Mouse (Mus musculus) liver, embryonic 14.5 days (tissue): Measurements from ENCODE around the gene A730071L15Rik. TPM values are rescaled to one million over a fixed set of nuclear protein-coding genes. Genes with fewer than 3 reads are reported as not detected.

ENCODE experiments used
- ATAC-seq: fragments of 200-750 bp; cut with Nextera tagmentation; 2 replicates; pipeline ENCODE4 v1.8.0; 2017; ENCODE audit warnings: moderate number of reproducible peaks, mild to moderate bottlenecking, moderate library complexity; ENCODE audit not compliant: insufficient read depth
- DNase-seq, 3 experiments: peaks; one replicate each; pipeline ENCODE4 v3.0.0-alpha.2; 2012 to 2013; ENCODE audit warnings: low read depth in 3 of 3, low spot score in 3 of 3
- H3K27ac ChIP-seq: fragments of 300-500 bp; sonication (generic); 2 replicates; pipeline ENCODE4 v1.5.1; 2014; ENCODE audit warnings: moderate library complexity, mild to moderate bottlenecking, control low read depth, inconsistent platforms
- H3K27me3 ChIP-seq: fragments of 300-500 bp; sonication (generic); 2 replicates; pipeline ENCODE4 v1.6.1; 2014; ENCODE audit warnings: mild to moderate bottlenecking, low read length, moderate library complexity; ENCODE audit not compliant: control insufficient read depth, insufficient read depth
- H3K36me3 ChIP-seq: fragments of 300-500 bp; sonication (generic); replicated peaks from 2 replicates; pipeline ENCODE4 v1.6.1; 2014; ENCODE audit warnings: low read depth; ENCODE audit not compliant: control insufficient read depth, insufficient read depth
- H3K4me1 ChIP-seq, 2 experiments: fragments of 200-500 bp in 1 of 2; fragments of 300-500 bp in 1 of 2; sonication (generic) in 1 of 2; replicated peaks; 2 replicates each; pipeline ENCODE4 v1.6.1; 2012 to 2014; ENCODE audit warnings: antibody characterized with exemption in 1 of 2, inconsistent platforms in 1 of 2, low read length in 1 of 2; ENCODE audit not compliant: control insufficient read depth in 2 of 2, insufficient read depth in 2 of 2
- H3K4me2 ChIP-seq: fragments of 300-500 bp; sonication (generic); 2 replicates; pipeline ENCODE4 v1.6.1; 2014; ENCODE audit warnings: low read depth, mild to moderate bottlenecking, control low read depth, moderate library complexity
- H3K4me3 ChIP-seq, 2 experiments: fragments of 200-500 bp in 1 of 2; fragments of 300-500 bp in 1 of 2; sonication (generic) in 1 of 2; 2 replicates each; pipeline ENCODE4 v1.5.1; 2012 to 2014; ENCODE audit warnings: low read depth in 2 of 2, low read length in 2 of 2, mild to moderate bottlenecking in 2 of 2, control low read depth in 1 of 2, inconsistent platforms in 1 of 2, moderate library complexity in 1 of 2; ENCODE audit not compliant: insufficient read depth in 1 of 2
- H3K9ac ChIP-seq: fragments of 300-500 bp; sonication (generic); replicated peaks from 2 replicates; pipeline ENCODE4 v1.6.1; 2014; ENCODE audit warnings: mild to moderate bottlenecking, control low read depth, moderate library complexity
- H3K9me3 ChIP-seq: fragments of 300-500 bp; sonication (generic); 2 replicates; pipeline ENCODE4 v1.6.1; 2016; ENCODE audit warnings: low read length, mixed read lengths; ENCODE audit not compliant: control insufficient read depth
- CTCF ChIP-seq: IDR thresholded peaks from 2 replicates; pipeline ENCODE4 v1.5.1; 2016; ENCODE audit warnings: antibody characterized with exemption, low read depth, control low read depth
- EP300 ChIP-seq: IDR thresholded peaks from 2 replicates; pipeline ENCODE4 v1.6.1; 2016; ENCODE audit warnings: antibody characterized with exemption, low read depth
- WGBS: fragments of 180-500 bp; shearing (Covaris S2); extraction: QIAGEN DNeasy Blood & Tissue Kit; methylation state at CpG from one replicate; pipeline ENCODE4 v1.1.7; 2014; ENCODE audit not compliant: insufficient replicate concordance; 5-methylcytosine and 5-hydroxymethylcytosine counted together
- polyA plus RNA-seq, 2 experiments: library from polyadenylated mRNA; depleted of rRNA in 1 of 2; stranded (reverse) in 1 of 2; unstranded in 1 of 2; fragments of >200 nt; fragmentation: Nextera tagmentation in 1 of 2; extraction: Ambion mirVana in 1 of 2; gene quantifications; 2 replicates each; pipeline versions ENCODE4 v1.2.1 to v1.2.3; 2012 to 2014

A730071L15Rik gene
- polyA plus RNA-seq, 2 experiments = 0.04 TPM; not detected in 1

DNA sequence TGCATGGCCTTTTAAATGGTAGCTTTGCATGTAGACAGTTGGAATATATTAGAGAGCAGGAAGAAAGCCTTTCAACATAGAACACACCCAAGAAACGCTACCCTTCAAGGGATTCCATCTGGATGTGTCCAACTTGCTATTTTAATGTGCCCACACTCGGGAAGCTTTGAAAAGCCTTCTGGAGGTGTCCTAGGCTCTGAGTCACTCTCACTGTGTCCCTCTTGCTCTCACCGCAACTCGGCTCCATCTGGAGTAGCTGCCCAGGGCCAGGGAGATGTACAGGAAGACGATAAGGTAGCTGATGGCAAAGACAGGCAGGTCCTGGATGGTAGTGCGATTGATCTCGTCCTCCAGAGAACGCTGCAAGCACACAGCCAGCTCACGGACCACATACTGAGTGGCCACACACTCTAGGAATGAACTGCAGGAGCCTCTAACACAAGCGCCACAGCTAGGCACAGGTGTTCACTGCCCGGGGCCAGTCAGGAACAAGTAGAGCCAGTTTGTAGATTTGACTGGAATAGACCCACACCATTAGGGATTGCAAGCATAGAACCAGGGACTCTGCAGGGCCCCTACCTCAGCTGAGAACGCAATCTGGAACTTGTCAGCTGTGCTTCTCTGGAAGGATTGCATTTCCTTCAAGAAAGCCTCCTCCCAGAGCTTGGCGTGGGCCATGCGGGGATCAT, 24.9 kb downstream of the A730071L15Rik start:
- DNase-seq = no peak
- no peak for TF ChIP-seq EP300
- TF ChIP-seq CTCF = no peak
- no peaks in the 10 kb centered on the region for H3K36me3 ChIP-seq
- H3K4me3 ChIP-seq = no peak overlapping the region
- H3K27ac ChIP-seq = no peak overlapping the region
- no peak overlapping the region for H3K4me2 ChIP-seq
- no peaks in the 10 kb centered on the region for H3K27me3 ChIP-seq
- no peak overlapping the region for H3K9ac ChIP-seq
- H3K9me3 ChIP-seq = no peaks in the 10 kb centered on the region
- no peak for ATAC-seq
- H3K4me1 ChIP-seq = no peaks in the 10 kb centered on the region
- 64% methylated on average over 14 of the region's 14 CpGs for WGBS

DNA sequence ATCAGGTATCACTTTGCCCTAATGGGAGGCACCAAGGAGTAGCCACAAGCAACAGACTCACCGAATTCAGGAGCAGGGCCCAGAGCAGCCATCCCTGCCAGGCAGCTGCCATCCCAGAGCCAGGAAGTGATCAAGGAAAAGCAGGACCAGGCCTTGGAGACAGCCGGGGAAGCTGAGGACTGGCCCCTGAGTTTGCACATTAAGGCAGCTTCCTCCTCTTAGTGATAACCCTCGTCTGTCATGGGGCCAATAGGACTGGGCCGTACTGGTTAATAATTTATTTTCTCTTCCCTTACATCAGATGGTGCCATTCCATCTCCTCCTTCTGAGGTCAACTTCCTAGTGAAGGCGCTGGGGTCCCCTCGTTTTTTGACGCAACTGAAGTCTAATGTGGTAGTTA, 30.2 kb downstream of the A730071L15Rik start, which contains the start of gene Npc1l1:
Gene Npc1l1 (minus strand): TSS at position 132 of the 400 bp plus-strand sequence.
- WGBS = 62% methylated on average over 7 of the region's 7 CpGs
- no peaks in the 10 kb centered on the region for H3K36me3 ChIP-seq
- no peaks in the 10 kb centered on the region for H3K27me3 ChIP-seq
- no peaks in the 10 kb centered on the region for H3K4me1 ChIP-seq
- TF ChIP-seq EP300 = no peak
- no peak within 1 kb of the TSS for H3K27ac ChIP-seq
- H3K4me2 ChIP-seq = no peak within 1 kb of the TSS
- no peak within 1 kb of the TSS for H3K4me3 ChIP-seq
- no peaks in the 10 kb centered on the region; the same call in 1 of the 2 replicates for H3K9me3 ChIP-seq
- no peak for ATAC-seq
- H3K9ac ChIP-seq = no peak within 1 kb of the TSS
- no peak for DNase-seq

DNA sequence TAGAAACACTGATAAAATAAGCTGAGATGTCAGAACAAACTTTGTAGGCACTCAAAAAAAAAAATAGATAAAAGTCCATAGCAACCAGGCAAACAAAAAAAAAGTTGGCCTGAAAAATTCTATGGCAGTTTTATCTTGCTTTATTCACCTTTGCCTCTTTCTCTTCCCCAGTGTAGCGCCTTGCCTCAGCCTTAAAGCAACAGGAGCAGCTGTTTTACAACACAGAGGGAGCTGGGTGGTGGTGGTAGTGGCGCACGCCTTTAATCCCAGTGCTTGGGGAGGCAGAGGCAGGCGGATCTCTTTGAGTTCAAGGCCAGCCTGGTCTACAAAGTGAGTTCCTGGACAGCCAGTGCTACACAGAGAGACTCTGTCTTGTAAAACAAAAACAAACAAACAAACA, 33.2 kb downstream of the A730071L15Rik start:
- Histone ChIP-seq H3K9ac (no peak overlapping the region), H3K27me3 (no peaks in the 10 kb centered on the region), H3K4me2 (no peak overlapping the region), H3K4me3 (no peak overlapping the region), H3K36me3 (no peaks in the 10 kb centered on the region), H3K27ac (no peak overlapping the region), H3K4me1 (no peaks in the 10 kb centered on the region), H3K9me3 (peaks cover 3% of the 10 kb centered on the region; the same call in 1 of the 2 replicates)
- DNase-seq (no peak), ATAC-seq (no peak)
- no peak for TF ChIP-seq CTCF
- no peak for TF ChIP-seq EP300
- WGBS = 60% methylated on average over 4 of the region's 4 CpGs

DNA sequence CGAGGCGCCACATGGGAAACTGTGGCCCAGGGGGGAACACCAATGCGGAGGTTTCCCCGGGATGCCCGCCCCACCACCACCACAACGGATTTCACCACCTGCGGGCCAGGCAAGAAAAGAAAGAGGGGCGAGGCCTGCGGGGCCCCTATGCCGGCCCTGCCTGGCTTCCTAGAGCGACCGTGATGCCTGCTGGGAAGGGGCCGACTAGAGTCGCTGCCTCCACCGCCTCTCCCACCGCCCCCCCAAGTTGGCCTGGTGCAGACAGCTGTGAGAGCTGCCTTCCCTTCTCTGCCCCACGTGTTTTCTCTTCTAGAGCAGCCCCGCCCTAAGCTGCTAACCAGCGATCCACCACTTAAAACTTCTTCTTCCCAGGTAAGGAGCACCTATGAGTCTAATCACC, 44.9 kb downstream of the A730071L15Rik start:
- ATAC-seq = no peak
- no peak overlapping the region for H3K27ac ChIP-seq
- H3K36me3 ChIP-seq = no peaks in the 10 kb centered on the region
- H3K9ac ChIP-seq = no peak overlapping the region
- H3K4me3 ChIP-seq = no peak overlapping the region
- no peak for TF ChIP-seq CTCF
- H3K4me2 ChIP-seq = no peak overlapping the region
- DNase-seq = no peak
- H3K27me3 ChIP-seq = no peaks in the 10 kb centered on the region
- WGBS = 49% methylated on average over 16 of the region's 19 CpGs
- no peaks in the 10 kb centered on the region for H3K4me1 ChIP-seq
- no peaks in the 10 kb centered on the region for H3K9me3 ChIP-seq

Other genes with a start within 250 kb of the A730071L15Rik start
- 0.04 and 0.15 TPM in 2 replicates for gene Gck, start 249.9 kb upstream of the A730071L15Rik start, polyA plus RNA-seq (2012; rRNA removed)
- gene Gck, start 249.9 kb upstream of the A730071L15Rik start, polyA plus RNA-seq (2014; fragmentation: Nextera tagmentation; extraction: Ambion mirVana) = 0.08 and 0.20 TPM in 2 replicates
- 14.9 and 18.7 TPM in 2 replicates for gene Ykt6, start 244.3 kb upstream of the A730071L15Rik start, polyA plus RNA-seq (2012; rRNA removed)
- gene Ykt6, start 244.3 kb upstream of the A730071L15Rik start, polyA plus RNA-seq (2014; fragmentation: Nextera tagmentation; extraction: Ambion mirVana) = 9.6 and 10.1 TPM in 2 replicates
- gene Camk2b, start 133.7 kb upstream of the A730071L15Rik start, polyA plus RNA-seq (2012; rRNA removed) = 0.40 and 0.63 TPM in 2 replicates
- gene Camk2b, start 133.7 kb upstream of the A730071L15Rik start, polyA plus RNA-seq (2014; fragmentation: Nextera tagmentation; extraction: Ambion mirVana) = 0.40 and 0.55 TPM in 2 replicates
- gene Nudcd3, start 386 bp downstream of the A730071L15Rik start, polyA plus RNA-seq (2012; rRNA removed) = 10.2 TPM in 2 replicates
- gene Nudcd3, start 386 bp downstream of the A730071L15Rik start, polyA plus RNA-seq (2014; fragmentation: Nextera tagmentation; extraction: Ambion mirVana) = 9.3 and 11.9 TPM in 2 replicates
- 0.11 and 0.13 TPM in 2 replicates for gene Npc1l1, start 30.1 kb downstream of the A730071L15Rik start, polyA plus RNA-seq (2012; rRNA removed)
- gene Npc1l1, start 30.1 kb downstream of the A730071L15Rik start, polyA plus RNA-seq (2014; fragmentation: Nextera tagmentation; extraction: Ambion mirVana) = 0.08 and 0.19 TPM in 2 replicates
- gene Ddx56, start 67.7 kb downstream of the A730071L15Rik start, polyA plus RNA-seq (2012; rRNA removed) = 25.4 and 28.7 TPM in 2 replicates
- gene Ddx56, start 67.7 kb downstream of the A730071L15Rik start, polyA plus RNA-seq (2014; fragmentation: Nextera tagmentation; extraction: Ambion mirVana) = 45.8 and 53.4 TPM in 2 replicates
- gene Tmed4, start 74.8 kb downstream of the A730071L15Rik start, polyA plus RNA-seq (2012; rRNA removed) = 23.9 and 28.3 TPM in 2 replicates
- 37.4 and 37.5 TPM in 2 replicates for gene Tmed4, start 74.8 kb downstream of the A730071L15Rik start, polyA plus RNA-seq (2014; fragmentation: Nextera tagmentation; extraction: Ambion mirVana)
- gene Ogdh, start 91.6 kb downstream of the A730071L15Rik start, polyA plus RNA-seq (2012; rRNA removed) = 38.6 and 41.8 TPM in 2 replicates
- 60.6 and 72.8 TPM in 2 replicates for gene Ogdh, start 91.6 kb downstream of the A730071L15Rik start, polyA plus RNA-seq (2014; fragmentation: Nextera tagmentation; extraction: Ambion mirVana)
- 7.3 and 9.4 TPM in 2 replicates for gene Zmiz2, start 189.0 kb downstream of the A730071L15Rik start, polyA plus RNA-seq (2012; rRNA removed)
- 3.9 and 4.1 TPM in 2 replicates for gene Zmiz2, start 189.0 kb downstream of the A730071L15Rik start, polyA plus RNA-seq (2014; fragmentation: Nextera tagmentation; extraction: Ambion mirVana)
- 1,485 and 1,780 TPM in 2 replicates for gene Ppia, start 215.4 kb downstream of the A730071L15Rik start, polyA plus RNA-seq (2012; rRNA removed)
- 3,165 and 3,291 TPM in 2 replicates for gene Ppia, start 215.4 kb downstream of the A730071L15Rik start, polyA plus RNA-seq (2014; fragmentation: Nextera tagmentation; extraction: Ambion mirVana)
- 35.2 and 44.2 TPM in 2 replicates for gene H2afv, start 244.4 kb downstream of the A730071L15Rik start, polyA plus RNA-seq (2012; rRNA removed)
- 117 and 119 TPM in 2 replicates for gene H2afv, start 244.4 kb downstream of the A730071L15Rik start, polyA plus RNA-seq (2014; fragmentation: Nextera tagmentation; extraction: Ambion mirVana)